Mouse (Mus musculus) spleen, adult 18-20 months (tissue): ENCODE results near the gene Cd19.
"Not testable (repeated sequence)": the region's sequence is repeated elsewhere in the genome, so short reads cannot be mapped to it uniquely, and the experiment has no call there.

Source experiments
- DNase-seq, 2 experiments: peaks; one replicate each; pipeline ENCODE4 v3.0.0; 2022; ENCODE audit warnings: mixed read lengths in 2 of 2

The Cd19 gene

GRCm38 (mm10) chr7:126430167-126430566 lies 15.5 kb upstream of the Cd19 start:
- DNase-seq, result no peak

GRCm38 (mm10) chr7:126429503-126429898 lies 14.8 kb upstream of the Cd19 start:
- DNase-seq, result no peak

DNA sequence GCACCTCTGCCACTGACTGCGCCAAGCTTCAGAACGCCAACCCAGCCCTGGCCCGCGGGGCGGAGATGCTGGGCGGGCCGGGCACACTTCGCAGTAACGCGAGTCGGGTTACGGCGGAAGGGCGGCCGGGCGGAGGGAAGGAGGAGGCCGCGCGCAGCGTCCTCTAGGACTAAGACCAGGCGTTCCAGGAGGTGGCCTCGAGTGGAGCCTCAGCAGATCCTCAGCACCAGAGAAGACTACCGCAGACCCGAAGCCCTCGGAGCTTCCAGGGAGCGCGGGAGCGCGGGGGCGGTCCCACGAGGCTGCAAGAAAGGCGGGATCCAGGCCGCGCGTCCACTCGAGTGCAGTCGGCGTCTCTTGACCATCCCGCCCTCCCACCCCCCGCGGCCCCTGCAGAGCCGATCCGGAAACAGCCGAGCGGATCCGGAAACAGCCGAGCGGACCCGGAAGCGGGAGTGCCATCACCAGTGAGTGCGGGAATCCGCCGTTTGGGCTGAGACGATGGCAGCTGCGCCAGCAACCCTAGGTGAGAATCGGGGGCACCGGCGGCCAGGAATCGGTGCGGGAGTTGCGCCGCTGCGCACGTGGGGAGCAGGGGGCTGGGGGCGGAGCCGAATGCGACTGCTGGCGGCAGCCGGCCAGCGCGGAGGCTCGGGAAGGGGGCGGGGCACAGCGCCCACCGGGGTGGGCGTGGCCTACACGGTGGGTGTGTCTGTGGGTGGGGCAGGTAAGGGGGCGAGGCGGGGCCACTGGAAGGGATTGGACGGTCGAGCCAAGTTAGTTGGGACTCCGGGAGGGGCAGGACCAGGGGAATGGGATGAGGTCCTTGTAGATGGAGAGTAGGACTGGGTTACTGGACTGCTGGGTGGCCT lies 14.2 kb upstream of the Cd19 start, which contains the start of gene Rabep2:
Rabep2 (plus strand) TSS at position 129 of the 872 bp plus-strand sequence.
- DNase-seq, result peak; percentile 91 to 95

GRCm38 (mm10) chr7:126428154-126428553 lies 13.5 kb upstream of the Cd19 start:
- DNase-seq, result no peak

DNA sequence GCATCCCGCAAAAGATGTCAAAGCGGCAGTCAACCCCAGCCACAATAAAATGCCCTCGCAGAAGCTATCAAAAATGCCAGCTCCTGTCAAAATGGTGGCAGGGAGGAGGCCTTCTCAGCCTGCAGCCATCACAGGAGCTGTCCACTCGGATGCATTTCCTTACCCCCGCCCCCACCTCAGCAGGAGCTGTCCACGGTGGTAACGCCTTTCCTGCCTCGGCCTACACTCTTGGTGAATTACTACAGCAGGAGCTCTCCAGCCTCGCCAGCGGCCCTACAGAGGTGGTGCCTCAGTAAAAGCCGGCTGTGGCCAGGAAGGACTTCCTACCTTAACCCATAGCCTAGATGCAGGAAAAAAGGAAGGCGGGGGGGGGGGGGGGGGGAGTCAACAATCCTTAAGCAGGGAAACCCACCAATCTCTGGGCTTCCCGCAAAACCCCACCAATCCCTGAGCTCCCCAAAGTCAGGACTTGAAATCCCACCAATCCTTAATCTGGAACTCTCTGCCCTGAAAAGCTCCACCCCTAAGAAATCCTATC lies 12.7 kb upstream of the Cd19 start:
- DNase-seq, result no peak

GRCm38 (mm10) chr7:126424161-126424560 lies 9.5 kb upstream of the Cd19 start:
- no peak for DNase-seq

DNA sequence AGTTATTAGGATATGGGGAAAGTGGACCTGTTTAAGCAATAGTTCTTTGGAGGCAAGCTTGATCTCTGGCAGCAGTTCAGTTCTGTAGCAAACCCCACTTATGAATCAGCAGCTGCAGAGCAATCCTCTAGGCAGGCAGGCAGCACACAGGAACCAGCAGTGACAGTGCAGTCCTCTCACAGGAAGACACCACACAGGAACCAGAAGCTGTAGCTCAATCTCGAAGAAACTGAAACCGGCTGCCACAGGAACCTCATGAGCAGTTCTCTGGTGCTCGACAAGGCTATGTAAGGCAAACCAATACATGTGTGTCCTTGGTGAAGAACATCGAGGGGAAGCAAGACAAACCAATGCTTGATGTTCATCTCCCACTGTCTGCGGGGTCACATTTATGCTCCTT lies 7.1 kb upstream of the Cd19 start:
- peak; percentile 37 to 41 for DNase-seq

GRCm38 (mm10) chr7:126418496-126418895 lies 3.8 kb upstream of the Cd19 start:
- DNase-seq, result no peak

DNA sequence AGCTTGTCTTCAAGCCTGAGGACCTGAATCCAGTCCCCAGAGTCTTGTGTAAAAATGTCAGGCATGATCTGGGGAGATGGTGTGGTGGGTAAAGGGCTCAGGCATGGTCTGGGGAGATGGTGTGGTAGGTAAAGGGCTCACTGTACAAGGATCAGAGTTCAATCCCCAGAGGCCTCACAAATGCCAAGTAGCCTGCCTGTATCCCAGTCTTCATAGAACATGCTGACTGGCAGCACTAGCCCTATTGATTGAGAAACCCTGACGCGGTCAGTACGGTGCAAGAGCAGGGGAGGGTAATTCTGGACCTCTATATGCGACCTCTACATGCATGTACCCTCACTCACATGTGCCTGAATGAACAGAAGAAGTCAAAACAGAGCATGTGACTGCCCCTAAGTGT lies 2.9 kb upstream of the Cd19 start:
- DNase-seq, result no peak

DNA sequence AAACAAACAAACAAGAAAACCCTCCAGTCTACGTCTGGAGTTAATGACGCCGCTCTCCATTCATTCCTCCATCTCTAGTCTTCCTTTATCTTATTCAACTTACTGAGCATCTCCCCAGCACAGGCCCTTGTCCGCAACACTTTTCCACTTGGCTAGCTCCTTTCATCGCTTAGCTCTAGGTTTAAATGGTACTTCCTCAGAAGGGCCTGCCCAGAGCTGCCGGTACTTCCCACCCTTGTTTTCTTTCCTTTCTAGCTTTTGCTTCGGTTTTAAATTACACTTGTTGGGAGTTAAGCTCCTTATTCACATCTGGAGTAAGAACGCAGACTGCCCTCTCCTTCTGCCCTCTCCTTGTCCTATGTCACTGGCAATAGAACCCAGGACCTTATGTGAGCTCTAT lies 2.4 kb upstream of the Cd19 start:
- peak; percentile 24 to 45 for DNase-seq

GRCm38 (mm10) chr7:126416615-126417014 lies 1.9 kb upstream of the Cd19 start:
- peak; percentile 51 to 67 for DNase-seq

GRCm38 (mm10) chr7:126411061-126411460 lies 3.6 kb downstream of the Cd19 start:
- no peak for DNase-seq

- no peak for DNase-seq
These were observed 6.0 kb downstream of the Cd19 start for GRCm38 (mm10) chr7:126408686-126409085.

- DNase-seq, result not testable (repeated sequence)
These were observed 12.2 kb downstream of the Cd19 start for GRCm38 (mm10) chr7:126402518-126402917.

DNA sequence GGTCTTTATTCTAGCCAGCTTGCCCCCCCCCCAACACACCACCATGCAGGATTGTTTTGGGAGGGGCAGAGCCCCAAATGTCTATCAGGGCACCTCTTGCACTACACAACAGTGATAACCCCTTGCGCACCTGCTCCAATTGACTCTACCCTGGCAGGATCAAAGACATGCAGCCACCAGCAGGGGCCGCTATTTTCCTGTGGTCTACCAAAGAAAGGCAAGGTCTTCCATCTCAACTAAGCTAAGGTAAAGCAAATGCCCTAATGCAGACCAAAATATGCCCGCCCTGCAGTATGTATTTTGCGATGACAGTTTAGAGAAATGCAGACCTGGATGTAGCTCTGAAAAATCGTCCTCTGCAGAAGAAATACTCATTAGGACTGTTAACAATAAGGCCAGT lies 15.1 kb downstream of the Cd19 start:
- DNase-seq, result peak; percentile 78 to 92

DNA sequence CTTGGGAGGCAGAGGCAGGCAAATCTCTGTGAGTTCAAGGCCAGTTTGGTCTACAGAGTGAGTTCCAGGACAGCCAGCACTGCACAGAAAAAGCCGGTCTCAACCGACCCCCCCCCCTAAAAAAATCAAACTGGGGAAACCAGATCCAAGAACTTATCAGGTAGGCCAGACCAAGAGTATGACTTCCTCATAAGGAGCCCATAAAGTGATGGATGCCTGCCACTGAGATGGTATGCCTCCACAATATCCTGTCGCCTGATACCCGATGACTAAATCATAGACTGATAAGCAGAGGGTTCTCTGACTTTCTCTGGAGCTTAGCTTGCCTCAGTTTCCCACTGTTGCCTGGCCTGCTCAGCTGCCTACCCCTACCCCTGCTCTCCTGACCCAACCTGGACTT lies 16.9 kb downstream of the Cd19 start:
- DNase-seq, result no peak

DNA sequence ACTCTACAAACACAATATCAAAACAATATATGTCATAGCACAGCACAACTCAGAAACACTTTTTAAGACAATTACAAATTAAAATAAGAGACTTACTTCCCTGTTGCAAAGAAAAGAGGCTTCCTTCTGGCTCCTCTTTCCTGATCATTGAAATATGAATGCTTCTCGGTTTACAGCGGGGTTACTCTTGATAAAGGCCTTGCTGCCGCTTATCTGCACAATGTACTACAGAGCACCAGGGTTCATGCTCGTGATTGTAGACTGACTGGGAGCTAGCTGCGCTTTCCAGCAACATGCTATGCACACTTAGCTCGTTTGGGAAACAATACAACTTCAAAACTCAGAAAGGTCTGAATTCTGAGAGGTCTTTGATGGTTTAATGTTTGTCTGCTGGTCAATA lies 17.5 kb downstream of the Cd19 start:
- no peak for DNase-seq

DNA sequence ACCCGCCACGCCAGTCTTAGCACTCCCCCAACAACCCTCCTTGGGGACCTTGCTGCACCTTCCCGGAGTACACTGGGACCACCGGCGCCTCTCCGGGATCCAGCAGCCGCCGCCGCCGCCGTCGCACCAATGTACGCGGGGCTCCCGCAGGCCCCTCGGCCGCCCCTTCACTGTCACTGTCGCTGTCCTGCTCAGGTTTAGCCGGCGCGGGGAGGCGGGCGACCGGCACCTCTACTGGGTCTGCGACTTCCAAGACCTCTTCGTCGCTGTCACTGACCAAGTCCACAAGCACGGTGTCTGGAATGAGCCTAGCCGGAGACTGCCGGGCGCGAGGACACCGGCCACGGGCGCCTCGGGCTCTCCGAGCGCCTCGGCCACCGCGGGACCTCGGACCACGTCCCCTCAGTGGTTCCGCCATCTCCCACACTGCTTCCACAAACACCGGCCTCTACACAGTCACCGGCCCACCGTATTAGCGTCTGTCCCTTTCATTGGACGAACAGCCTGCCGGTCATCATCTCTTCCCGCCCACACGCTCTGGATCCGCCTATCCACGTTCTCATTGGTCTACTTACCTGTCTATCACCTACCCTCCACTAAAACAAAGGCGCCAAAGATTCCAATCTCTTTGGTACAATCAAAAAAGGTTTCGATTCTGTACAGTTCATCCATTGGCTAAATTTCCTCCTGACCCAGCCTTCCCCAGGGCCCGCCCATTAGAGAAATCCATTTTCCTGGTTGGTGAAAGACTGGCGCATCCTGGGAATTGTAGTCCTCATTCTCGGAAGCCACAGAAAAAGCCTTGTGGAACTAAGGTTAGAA lies 18.2 kb downstream of the Cd19 start, which contains the start of gene Nfatc2ip:
Nfatc2ip (minus strand) TSS at position 440 of the 822 bp plus-strand sequence.
- peak; percentile 91 to 94 for DNase-seq

- not testable (repeated sequence) for DNase-seq
These were observed 22.4 kb downstream of the Cd19 start for GRCm38 (mm10) chr7:126392086-126392884.

GRCm38 (mm10) chr7:126388185-126388584 lies 26.5 kb downstream of the Cd19 start:
- DNase-seq, result no peak

DNA sequence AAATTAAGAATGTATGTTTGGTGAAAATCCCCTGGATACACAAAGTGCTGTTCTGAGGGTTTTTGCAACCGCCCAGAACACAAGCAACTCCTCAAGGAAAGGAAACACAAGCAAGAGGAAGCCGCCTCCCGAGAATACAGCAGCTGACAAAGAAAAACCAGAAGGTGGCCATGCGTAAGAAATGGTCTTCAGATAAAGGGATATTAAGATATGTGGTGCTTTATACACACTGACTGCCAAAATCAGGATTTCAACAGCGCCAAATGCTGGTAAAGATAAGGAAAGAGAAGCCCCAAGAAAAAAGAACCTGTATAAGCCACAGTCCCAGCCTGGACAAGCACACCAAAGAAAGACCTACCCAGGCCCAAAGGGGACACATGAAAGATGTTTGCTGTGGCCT lies 31.1 kb downstream of the Cd19 start:
- DNase-seq, result no peak
